Mouse (Mus musculus) bone marrow macrophage, adult 2 months (primary cell): Measurements from ENCODE around the gene Hoxc4. TPM values are rescaled to one million over a fixed set of nuclear protein-coding genes. Genes with fewer than 3 reads are reported as not detected.

ENCODE experiments used
- H3K27ac ChIP-seq: 2 replicates; pipeline ENCODE4 v1.5.1; 2012; ENCODE audit warnings: low read depth, low read length; ENCODE audit not compliant: insufficient read depth
- H3K4me1 ChIP-seq: 2 replicates; pipeline ENCODE4 v1.6.1; 2012; ENCODE audit warnings: low read length; ENCODE audit not compliant: control insufficient read depth, insufficient read depth
- H3K4me3 ChIP-seq: 2 replicates; pipeline ENCODE4 v1.5.1; 2012; ENCODE audit warnings: mild to moderate bottlenecking, low read length, moderate library complexity; ENCODE audit not compliant: insufficient read depth
- CTCF ChIP-seq: IDR thresholded peaks from 2 replicates; pipeline ENCODE4 v1.5.1; 2012; ENCODE audit warnings: low read depth, mild to moderate bottlenecking, low read length, moderate library complexity
- POLR2A ChIP-seq: IDR thresholded peaks from 2 replicates; pipeline ENCODE4 v1.6.1; 2012; ENCODE audit warnings: mild to moderate bottlenecking, low read depth, low read length, borderline replicate concordance
- polyA plus RNA-seq: library from polyadenylated mRNA; stranded (reverse); fragments of >200 nt; gene quantifications from 2 replicates; pipeline ENCODE4 v1.2.4, GENCODE M21; 2012; ENCODE audit not compliant: missing spikeins, insufficient read depth, insufficient read length

Gene Hoxc4
- polyA plus RNA-seq, 1 experiment: 0.27 TPM

DNA sequence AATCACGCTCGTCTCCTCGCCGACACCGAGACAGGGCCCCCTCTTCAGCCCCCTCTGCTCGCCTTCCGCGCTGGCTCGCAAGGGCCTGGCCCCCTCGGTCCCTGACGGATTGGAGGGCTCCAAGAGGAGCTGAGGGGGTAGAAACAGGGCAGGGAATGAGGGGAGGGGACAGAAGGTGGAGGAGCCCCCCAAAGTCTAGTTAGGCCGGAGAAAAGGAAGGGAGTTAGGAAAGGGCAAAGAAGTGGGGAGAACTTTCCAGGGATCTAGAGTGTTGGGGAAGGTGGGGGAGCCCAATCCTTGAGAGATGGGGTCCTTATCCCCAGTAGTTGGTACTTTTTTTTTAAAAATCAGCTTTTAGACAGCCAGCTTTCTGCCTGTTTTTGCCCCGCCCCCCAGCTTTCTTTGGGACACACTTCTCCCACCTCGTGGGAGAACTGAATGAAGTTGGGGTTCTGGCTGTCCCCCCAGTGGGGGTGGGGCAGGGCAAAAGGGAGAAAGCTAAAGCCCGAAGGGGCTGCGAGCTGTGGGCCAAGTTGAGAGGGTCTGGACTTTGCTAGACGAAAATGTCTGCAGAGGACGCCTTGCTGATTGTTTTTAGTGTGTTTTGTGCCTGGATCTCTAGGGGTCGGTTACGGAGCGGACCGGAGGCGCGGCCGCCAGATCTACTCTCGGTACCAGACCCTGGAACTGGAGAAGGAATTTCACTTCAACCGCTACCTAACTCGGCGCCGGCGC is 8.5 kb upstream of the Hoxc4 start:
- Histone ChIP-seq H3K27ac (no peak overlapping the region), H3K4me3 (no peak overlapping the region), H3K4me1 (no peaks in the 10 kb centered on the region)
- no peak for TF ChIP-seq POLR2A

GRCm38 (mm10) chr15:103010847-103011555 is 7.7 kb upstream of the Hoxc4 start:
- no peaks in the 10 kb centered on the region for H3K4me1 ChIP-seq
- no peak overlapping the region for H3K4me3 ChIP-seq
- H3K27ac ChIP-seq: no peak overlapping the region
- no peak for TF ChIP-seq CTCF
- TF ChIP-seq POLR2A: no peak

- no peak for TF ChIP-seq CTCF
- no peak for TF ChIP-seq POLR2A
- no peak overlapping the region for H3K27ac ChIP-seq
- H3K4me1 ChIP-seq: no peaks in the 10 kb centered on the region
- H3K4me3 ChIP-seq: no peak overlapping the region
Observed at GRCm38 (mm10) chr15:103011928-103012486, 6.7 kb upstream of the Hoxc4 start.

GRCm38 (mm10) chr15:103013238-103013984 is 5.3 kb upstream of the Hoxc4 start:
- TF ChIP-seq CTCF (peak; percentile 88), POLR2A (no peak)
- H3K27ac ChIP-seq: no peak overlapping the region
- H3K4me1 ChIP-seq: no peaks in the 10 kb centered on the region
- H3K4me3 ChIP-seq: no peak overlapping the region

GRCm38 (mm10) chr15:103014166-103015008 is 4.3 kb upstream of the Hoxc4 start:
- H3K4me3 ChIP-seq: no peak overlapping the region
- H3K4me1 ChIP-seq: no peaks in the 10 kb centered on the region
- TF ChIP-seq POLR2A (no peak), CTCF (no peak)
- no peak overlapping the region for H3K27ac ChIP-seq

DNA sequence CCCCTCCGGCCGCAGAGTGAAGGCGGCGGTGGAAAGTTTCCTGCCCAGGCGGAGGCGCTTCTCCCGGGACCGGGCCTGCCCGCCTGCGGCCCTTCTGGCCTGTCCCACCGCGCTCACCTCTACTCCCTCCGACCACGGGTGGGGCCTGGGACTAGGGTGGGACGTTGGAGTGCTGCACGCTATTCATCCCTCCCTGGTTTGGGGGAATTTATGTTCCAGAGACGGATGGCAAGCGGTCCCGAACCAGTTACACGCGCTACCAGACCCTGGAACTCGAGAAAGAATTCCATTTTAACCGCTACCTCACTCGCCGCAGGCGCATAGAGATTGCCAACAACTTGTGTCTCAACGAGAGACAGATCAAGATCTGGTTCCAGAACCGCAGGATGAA is 3.7 kb upstream of the Hoxc4 start:
- Histone ChIP-seq H3K4me3 (no peak overlapping the region), H3K27ac (no peak overlapping the region), H3K4me1 (no peaks in the 10 kb centered on the region)
- TF ChIP-seq CTCF: no peak
- no peak for TF ChIP-seq POLR2A

DNA sequence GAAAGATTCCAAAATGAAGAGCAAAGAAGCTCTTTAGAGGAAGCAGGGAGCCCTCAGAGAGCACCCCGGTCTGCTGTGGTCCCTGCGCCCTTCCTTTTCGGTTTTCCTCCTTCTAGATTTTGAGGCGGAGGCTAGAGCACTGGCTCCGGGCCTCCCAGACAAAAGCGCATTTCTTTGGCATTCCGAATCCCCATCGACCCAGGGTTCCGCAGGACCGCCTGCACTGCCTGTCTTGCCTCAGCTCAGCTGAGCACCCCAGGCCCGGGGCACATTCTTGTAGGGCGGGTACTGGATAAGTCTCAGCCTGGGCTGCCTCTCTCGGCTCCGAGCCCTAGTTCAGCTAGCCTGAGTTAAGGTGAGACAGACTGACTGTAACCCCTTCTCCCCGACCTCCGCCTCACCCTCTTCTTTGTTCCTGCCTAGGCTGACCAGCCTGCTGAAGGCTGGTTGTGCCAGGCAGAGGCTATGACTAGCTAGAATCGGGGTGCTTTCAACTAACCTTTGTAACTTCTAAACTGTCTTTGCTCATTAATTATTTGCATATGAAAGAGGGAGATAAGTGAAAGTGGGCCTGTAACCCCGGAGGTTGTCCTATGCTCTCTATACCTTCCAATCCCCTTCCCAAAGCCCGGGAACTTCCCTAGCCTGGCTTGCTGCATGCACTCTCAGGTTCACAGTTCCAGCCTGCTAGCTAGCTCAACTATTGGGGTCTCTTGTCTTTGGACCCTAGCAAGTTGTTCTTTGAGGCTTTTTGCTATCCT is 3.1 kb upstream of the Hoxc4 start:
- no peaks in the 10 kb centered on the region for H3K4me1 ChIP-seq
- H3K4me3 ChIP-seq: no peak overlapping the region
- H3K27ac ChIP-seq: no peak overlapping the region
- no peak for TF ChIP-seq POLR2A
- no peak for TF ChIP-seq CTCF

GRCm38 (mm10) chr15:103020899-103021418 is 2.2 kb downstream of the Hoxc4 start:
- Histone ChIP-seq H3K4me3 (no peak overlapping the region), H3K4me1 (no peaks in the 10 kb centered on the region), H3K27ac (no peak overlapping the region)
- no peak for TF ChIP-seq CTCF
- no peak for TF ChIP-seq POLR2A
